Mouse (Mus musculus): ENCODE measurements around the gene Mlana. TPM values are rescaled to one million over a fixed set of nuclear protein-coding genes. Genes with fewer than 3 reads are reported as not detected.

The Mlana gene
- polyA plus RNA-seq, 1 experiment = not detected

DNA sequence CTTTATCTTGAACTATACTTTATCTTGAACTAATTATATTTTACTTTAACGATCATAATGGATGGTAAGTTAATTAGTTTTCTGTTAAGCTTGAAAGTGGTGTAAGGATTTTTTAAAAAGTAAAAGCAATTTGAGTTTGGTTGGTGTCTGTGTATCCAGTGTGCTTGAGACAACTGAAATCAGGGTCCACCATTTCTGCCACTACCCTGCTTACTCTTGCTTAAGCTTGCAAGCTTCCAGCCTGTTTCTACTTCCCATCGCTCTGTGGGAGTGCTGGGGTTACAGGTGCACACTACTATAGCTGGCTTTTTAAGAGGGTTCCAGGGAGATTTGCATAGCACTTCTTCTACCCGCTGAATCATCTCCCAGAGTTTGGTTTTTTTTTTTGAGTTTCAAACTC, 11.8 kb downstream of the Mlana start:
- Histone ChIP-seq H3K27ac (ENCODE audit: insufficient read depth, low read length) (no peak overlapping the region), H3K27me3 (ENCODE audit: control insufficient read depth, insufficient read depth, low read length, poor library complexity, severe bottlenecking) (no peaks in the 10 kb centered on the region), H3K9ac (ENCODE audit: low read depth, poor library complexity, severe bottlenecking) (no peak overlapping the region), H3K9me3 (replicated peaks; ENCODE audit: control insufficient read depth, insufficient read depth, low read length, poor library complexity, severe bottlenecking) (no peaks in the 10 kb centered on the region), H3K4me3 (ENCODE audit: low read depth, low read length) (no peak overlapping the region), H3K4me1 (ENCODE audit: control insufficient read depth, insufficient read depth, low read length) (no peaks in the 10 kb centered on the region), H3K36me3 (ENCODE audit: control insufficient read depth, insufficient read depth, low read length, poor library complexity, severe bottlenecking) (no peaks in the 10 kb centered on the region)
- TF ChIP-seq EP300 (IDR thresholded peaks at IDR 0.05; ENCODE audit: insufficient read depth, low read depth, low read length) = no peak
- TF ChIP-seq POLR2A (IDR thresholded peaks at IDR 0.05; ENCODE audit: insufficient read depth, low read length) = no peak
- TF ChIP-seq CTCF (IDR thresholded peaks at IDR 0.05; ENCODE audit: low read depth, low read length) = no peak

DNA sequence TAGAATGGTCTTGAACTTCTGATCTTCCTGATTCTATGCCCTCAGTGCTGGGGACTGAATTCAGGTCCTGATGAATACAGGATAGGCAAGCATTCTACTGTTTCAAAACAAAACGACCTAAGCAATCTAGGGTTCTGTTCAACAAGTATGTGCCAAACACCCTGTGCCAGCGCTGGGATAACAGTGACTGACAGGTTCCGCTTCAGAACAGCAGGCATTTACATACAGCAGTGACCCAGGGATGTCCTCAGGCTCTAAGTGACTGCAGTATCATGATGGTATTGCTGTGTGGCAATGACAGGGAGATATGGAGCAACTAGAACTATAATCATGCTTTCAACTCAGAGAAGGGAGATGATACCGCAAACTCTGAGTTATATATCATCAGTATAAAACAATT, 15.8 kb downstream of the Mlana start:
- Histone ChIP-seq H3K9ac (ENCODE audit: low read depth, poor library complexity, severe bottlenecking) (no peak overlapping the region), H3K4me1 (ENCODE audit: control insufficient read depth, insufficient read depth, low read length) (no peaks in the 10 kb centered on the region), H3K9me3 (replicated peaks; ENCODE audit: control insufficient read depth, insufficient read depth, low read length, poor library complexity, severe bottlenecking) (peaks cover 15% of the 10 kb centered on the region), H3K27ac (ENCODE audit: insufficient read depth, low read length) (no peak overlapping the region), H3K27me3 (ENCODE audit: control insufficient read depth, insufficient read depth, low read length, poor library complexity, severe bottlenecking) (no peaks in the 10 kb centered on the region), H3K36me3 (ENCODE audit: control insufficient read depth, insufficient read depth, low read length, poor library complexity, severe bottlenecking) (peaks cover 19% of the 10 kb centered on the region), H3K4me3 (ENCODE audit: low read depth, low read length) (no peak overlapping the region)
- no peak for TF ChIP-seq POLR2A (IDR thresholded peaks at IDR 0.05; ENCODE audit: insufficient read depth, low read length)
- TF ChIP-seq EP300 (IDR thresholded peaks at IDR 0.05; ENCODE audit: insufficient read depth, low read depth, low read length) = no peak
- no peak for TF ChIP-seq CTCF (IDR thresholded peaks at IDR 0.05; ENCODE audit: low read depth, low read length)

DNA sequence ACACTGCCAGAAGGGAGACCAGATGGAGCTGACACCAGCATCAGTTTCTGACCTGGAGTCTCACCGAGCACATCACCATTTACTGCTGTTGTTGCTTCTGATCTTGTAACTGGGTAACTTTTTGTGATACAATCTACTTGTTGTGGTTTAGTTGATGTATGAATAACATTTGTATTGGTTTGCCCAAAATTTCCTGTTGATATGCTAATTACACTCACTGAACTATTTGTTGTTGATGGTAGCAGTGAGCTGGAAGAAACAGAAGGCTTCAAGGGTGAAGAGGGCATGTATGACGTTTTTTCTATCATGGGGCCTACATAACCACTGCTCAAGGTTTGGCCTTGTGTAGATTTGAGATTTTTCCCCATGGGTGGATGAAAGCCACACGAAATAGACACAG, 20.2 kb downstream of the Mlana start:
- Histone ChIP-seq H3K27ac (ENCODE audit: insufficient read depth, low read length) (no peak overlapping the region), H3K9ac (ENCODE audit: low read depth, poor library complexity, severe bottlenecking) (no peak overlapping the region), H3K36me3 (ENCODE audit: control insufficient read depth, insufficient read depth, low read length, poor library complexity, severe bottlenecking) (peaks cover 27% of the 10 kb centered on the region), H3K27me3 (ENCODE audit: control insufficient read depth, insufficient read depth, low read length, poor library complexity, severe bottlenecking) (no peaks in the 10 kb centered on the region), H3K9me3 (replicated peaks; ENCODE audit: control insufficient read depth, insufficient read depth, low read length, poor library complexity, severe bottlenecking) (peaks cover 15% of the 10 kb centered on the region), H3K4me3 (ENCODE audit: low read depth, low read length) (no peak overlapping the region), H3K4me1 (ENCODE audit: control insufficient read depth, insufficient read depth, low read length) (no peaks in the 10 kb centered on the region)
- no peak for TF ChIP-seq EP300 (IDR thresholded peaks at IDR 0.05; ENCODE audit: insufficient read depth, low read depth, low read length)
- no peak for TF ChIP-seq CTCF (IDR thresholded peaks at IDR 0.05; ENCODE audit: low read depth, low read length)
- TF ChIP-seq POLR2A (IDR thresholded peaks at IDR 0.05; ENCODE audit: insufficient read depth, low read length) = no peak

DNA sequence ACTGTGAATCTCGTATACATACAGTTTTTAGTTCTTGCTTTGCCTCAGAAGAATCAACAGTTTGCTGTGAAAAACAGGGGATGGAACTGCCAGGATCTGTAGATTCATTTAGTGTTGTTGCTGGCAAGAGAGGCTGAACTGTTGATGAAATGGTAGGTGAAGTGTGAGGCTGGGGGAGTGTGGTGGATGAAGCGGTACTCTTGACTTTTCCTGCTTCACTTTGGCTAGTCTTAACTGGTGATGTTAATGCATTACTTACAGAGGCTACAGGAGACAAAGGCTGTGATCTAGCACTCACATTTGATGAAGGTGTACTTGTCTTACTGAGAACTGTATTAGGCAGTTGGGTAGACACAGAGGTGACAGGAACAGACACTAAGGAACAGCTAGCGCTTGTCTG, 20.9 kb downstream of the Mlana start:
- H3K4me3 ChIP-seq (ENCODE audit: low read depth, low read length) = no peak overlapping the region
- peaks cover 15% of the 10 kb centered on the region for H3K9me3 ChIP-seq (replicated peaks; ENCODE audit: control insufficient read depth, insufficient read depth, low read length, poor library complexity, severe bottlenecking)
- no peak overlapping the region for H3K9ac ChIP-seq (ENCODE audit: low read depth, poor library complexity, severe bottlenecking)
- TF ChIP-seq POLR2A (IDR thresholded peaks at IDR 0.05; ENCODE audit: insufficient read depth, low read length) (no peak), EP300 (IDR thresholded peaks at IDR 0.05; ENCODE audit: insufficient read depth, low read depth, low read length) (no peak), CTCF (IDR thresholded peaks at IDR 0.05; ENCODE audit: low read depth, low read length) (no peak)
- no peaks in the 10 kb centered on the region for H3K27me3 ChIP-seq (ENCODE audit: control insufficient read depth, insufficient read depth, low read length, poor library complexity, severe bottlenecking)
- H3K36me3 ChIP-seq (ENCODE audit: control insufficient read depth, insufficient read depth, low read length, poor library complexity, severe bottlenecking) = peaks cover 27% of the 10 kb centered on the region
- H3K4me1 ChIP-seq (ENCODE audit: control insufficient read depth, insufficient read depth, low read length) = no peaks in the 10 kb centered on the region
- no peak overlapping the region for H3K27ac ChIP-seq (ENCODE audit: insufficient read depth, low read length)

DNA sequence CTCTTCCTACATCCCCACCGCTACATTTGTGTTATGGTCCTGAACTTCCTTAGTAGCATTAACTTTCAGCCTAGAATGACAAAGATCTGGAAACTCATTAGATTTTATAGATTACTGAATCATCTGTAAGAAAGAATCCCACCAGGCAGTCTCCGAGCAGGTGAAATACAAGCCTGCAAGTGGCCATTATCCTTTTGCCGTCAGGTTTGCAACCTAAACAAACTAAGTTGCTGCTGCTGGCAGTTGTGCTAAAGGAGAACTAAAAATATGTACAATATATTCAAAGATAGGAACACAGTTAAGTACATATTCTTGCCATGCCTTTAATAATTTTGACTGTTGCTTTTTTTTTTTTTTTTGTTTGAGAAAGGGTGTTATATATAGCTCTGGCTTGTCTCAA, 37.8 kb downstream of the Mlana start:
- Histone ChIP-seq H3K36me3 (ENCODE audit: control insufficient read depth, insufficient read depth, low read length, poor library complexity, severe bottlenecking) (no peaks in the 10 kb centered on the region), H3K27ac (ENCODE audit: insufficient read depth, low read length) (no peak overlapping the region), H3K9ac (ENCODE audit: low read depth, poor library complexity, severe bottlenecking) (no peak overlapping the region), H3K27me3 (ENCODE audit: control insufficient read depth, insufficient read depth, low read length, poor library complexity, severe bottlenecking) (no peaks in the 10 kb centered on the region), H3K9me3 (replicated peaks; ENCODE audit: control insufficient read depth, insufficient read depth, low read length, poor library complexity, severe bottlenecking) (no peaks in the 10 kb centered on the region), H3K4me3 (ENCODE audit: low read depth, low read length) (no peak overlapping the region), H3K4me1 (ENCODE audit: control insufficient read depth, insufficient read depth, low read length) (no peaks in the 10 kb centered on the region)
- TF ChIP-seq POLR2A (IDR thresholded peaks at IDR 0.05; ENCODE audit: insufficient read depth, low read length) (no peak), EP300 (IDR thresholded peaks at IDR 0.05; ENCODE audit: insufficient read depth, low read depth, low read length) (no peak), CTCF (IDR thresholded peaks at IDR 0.05; ENCODE audit: low read depth, low read length) (no peak)

DNA sequence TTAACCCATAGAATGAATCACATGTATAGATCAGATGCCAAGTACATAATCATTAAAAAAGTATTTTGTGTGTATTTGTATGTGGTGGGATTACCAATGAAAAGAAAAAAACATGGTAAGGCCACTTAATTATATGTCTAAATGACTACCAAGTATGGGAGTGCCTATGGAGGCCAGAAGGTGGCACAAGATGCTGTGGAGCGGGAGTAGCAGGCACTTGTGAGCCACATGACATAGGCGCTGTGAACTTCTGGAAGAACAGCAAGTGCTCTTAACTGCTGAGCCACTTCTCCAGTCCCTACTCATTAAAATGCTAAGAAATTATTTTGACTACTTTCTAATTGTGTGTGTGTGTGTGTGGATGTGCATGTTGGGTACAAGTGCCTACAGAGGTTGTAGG, 42.0 kb downstream of the Mlana start:
- no peak overlapping the region for H3K9ac ChIP-seq (ENCODE audit: low read depth, poor library complexity, severe bottlenecking)
- H3K4me1 ChIP-seq (ENCODE audit: control insufficient read depth, insufficient read depth, low read length) = no peaks in the 10 kb centered on the region
- no peaks in the 10 kb centered on the region for H3K27me3 ChIP-seq (ENCODE audit: control insufficient read depth, insufficient read depth, low read length, poor library complexity, severe bottlenecking)
- H3K27ac ChIP-seq (ENCODE audit: insufficient read depth, low read length) = no peak overlapping the region
- H3K4me3 ChIP-seq (ENCODE audit: low read depth, low read length) = no peak overlapping the region
- TF ChIP-seq EP300 (IDR thresholded peaks at IDR 0.05; ENCODE audit: insufficient read depth, low read depth, low read length) = no peak
- no peak for TF ChIP-seq CTCF (IDR thresholded peaks at IDR 0.05; ENCODE audit: low read depth, low read length)
- no peak for TF ChIP-seq POLR2A (IDR thresholded peaks at IDR 0.05; ENCODE audit: insufficient read depth, low read length)
- no peaks in the 10 kb centered on the region for H3K36me3 ChIP-seq (ENCODE audit: control insufficient read depth, insufficient read depth, low read length, poor library complexity, severe bottlenecking)
- no peaks in the 10 kb centered on the region for H3K9me3 ChIP-seq (replicated peaks; ENCODE audit: control insufficient read depth, insufficient read depth, low read length, poor library complexity, severe bottlenecking)

Data from ES-Bruce4 (cell line).